Mouse (Mus musculus) limb, embryonic 11.5 days (tissue): ENCODE data around the gene Stk32c. TPM values are rescaled to one million over a fixed set of nuclear protein-coding genes. Genes with fewer than 3 reads are reported as not detected.

ENCODE experiments used
- ATAC-seq: fragments of 200-750 bp; cut with Nextera tagmentation; 2 replicates; pipeline ENCODE4 v1.8.0; 2017; ENCODE audit warnings: low read depth; ENCODE audit not compliant: insufficient number of reproducible peaks, low FRiP score, low TSS enrichment
- DNase-seq: peaks from one replicate; pipeline ENCODE4 v3.0.0-alpha.2; 2015; ENCODE audit warnings: low spot score
- H3K27ac ChIP-seq: fragments of 300-500 bp; sonication (generic); replicated peaks from 2 replicates; pipeline ENCODE4 v1.5.1; 2014; ENCODE audit warnings: low read depth, mild to moderate bottlenecking, low read length
- H3K27me3 ChIP-seq: fragments of 300-500 bp; sonication (generic); 2 replicates; pipeline ENCODE4 v1.6.1; 2014; ENCODE audit warnings: mild to moderate bottlenecking, low read length, mixed read lengths; ENCODE audit not compliant: control insufficient read depth, insufficient read depth
- H3K36me3 ChIP-seq: fragments of 300-500 bp; sonication (generic); 2 replicates; pipeline ENCODE4 v1.6.1; 2014; ENCODE audit warnings: mild to moderate bottlenecking, low read length, moderate library complexity, mixed read lengths; ENCODE audit not compliant: control insufficient read depth, insufficient read depth
- H3K4me1 ChIP-seq: fragments of 300-500 bp; sonication (generic); 2 replicates; pipeline ENCODE4 v1.6.1; 2014; ENCODE audit warnings: low read length, mixed read lengths; ENCODE audit not compliant: control insufficient read depth, insufficient read depth
- H3K4me2 ChIP-seq: fragments of 300-500 bp; sonication (generic); 2 replicates; pipeline ENCODE4 v1.6.1; 2014; ENCODE audit warnings: low read depth, mild to moderate bottlenecking, moderate library complexity; ENCODE audit not compliant: severe bottlenecking
- H3K4me3 ChIP-seq: fragments of 300-500 bp; sonication (generic); 2 replicates; pipeline ENCODE4 v1.5.1; 2014; ENCODE audit warnings: low read depth, low read length
- H3K9ac ChIP-seq: fragments of 300-500 bp; sonication (generic); 2 replicates; pipeline ENCODE4 v1.6.1; 2014; ENCODE audit warnings: mild to moderate bottlenecking, low read length
- H3K9me3 ChIP-seq: fragments of 300-500 bp; sonication (generic); 2 replicates; pipeline ENCODE4 v1.6.1; 2016; ENCODE audit warnings: low read length; ENCODE audit not compliant: control insufficient read depth
- WGBS: fragments of 180-500 bp; shearing (Covaris S2); extraction: QIAGEN DNeasy Blood & Tissue Kit; methylation state at CpG from one replicate; pipeline ENCODE4 v1.1.7; 2014; 5-methylcytosine and 5-hydroxymethylcytosine counted together
- polyA plus RNA-seq: library from polyadenylated mRNA; unstranded; fragments of >200 nt; fragmentation: Nextera tagmentation; extraction: Ambion mirVana; gene quantifications from 2 replicates; pipeline ENCODE4 v1.2.1, GENCODE M21; 2014

Gene Stk32c
- polyA plus RNA-seq, 1 experiment from 2014 or later = 0.17 TPM

GRCm38 (mm10) chr7:139080714-139081113 lies 132.4 kb downstream of the Stk32c start:
- peaks cover 5% of the 10 kb centered on the region; the same call in 1 of the 2 replicates for H3K4me1 ChIP-seq
- no peaks in the 10 kb centered on the region for H3K27me3 ChIP-seq
- no peaks in the 10 kb centered on the region for H3K36me3 ChIP-seq
- no peak overlapping the region for H3K9ac ChIP-seq
- ATAC-seq (no peak), DNase-seq (peak; percentile 46)
- WGBS = 72% methylated on average over 4 of the region's 4 CpGs
- no peaks in the 10 kb centered on the region for H3K9me3 ChIP-seq
- no peak overlapping the region for H3K4me2 ChIP-seq
- no peak overlapping the region for H3K4me3 ChIP-seq
- no peak overlapping the region for H3K27ac ChIP-seq

- Histone ChIP-seq H3K4me3 (no peak overlapping the region), H3K9ac (no peak overlapping the region), H3K9me3 (no peaks in the 10 kb centered on the region), H3K36me3 (no peaks in the 10 kb centered on the region), H3K4me1 (peaks cover 5% of the 10 kb centered on the region; the same call in 1 of the 2 replicates), H3K27ac (no peak overlapping the region), H3K27me3 (no peaks in the 10 kb centered on the region), H3K4me2 (no peak overlapping the region)
- no peak for ATAC-seq
- no peak for DNase-seq
- WGBS = 76% methylated on average over 7 of the region's 7 CpGs
Observed at GRCm38 (mm10) chr7:139079141-139079540, 134.0 kb downstream of the Stk32c start.

DNA sequence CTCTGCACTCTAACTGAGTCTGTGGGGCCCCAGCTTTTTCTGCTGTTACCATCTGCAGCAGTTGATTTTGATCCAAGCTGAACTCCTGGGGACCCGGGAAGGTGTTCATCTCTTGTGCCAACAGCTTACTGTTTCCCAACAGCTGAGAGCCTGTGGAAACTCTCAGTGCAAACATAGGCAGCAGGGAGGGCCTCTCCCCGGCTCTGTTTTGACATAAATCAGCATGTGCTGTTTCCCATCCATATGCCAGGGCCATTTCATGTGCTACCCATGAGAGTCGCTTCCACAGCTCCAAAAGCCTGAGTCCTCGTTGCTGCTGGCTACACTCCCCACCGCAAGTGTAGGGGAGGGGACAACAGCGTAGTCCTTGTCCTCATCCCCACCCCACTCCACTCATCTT lies 134.9 kb downstream of the Stk32c start:
- ATAC-seq (no peak), DNase-seq (no peak)
- Histone ChIP-seq H3K4me3 (no peak overlapping the region), H3K27ac (no peak overlapping the region), H3K4me2 (no peak overlapping the region; the same call in 1 of the 2 replicates), H3K36me3 (no peaks in the 10 kb centered on the region), H3K9ac (no peak overlapping the region), H3K27me3 (no peaks in the 10 kb centered on the region), H3K4me1 (peaks cover 5% of the 10 kb centered on the region; the same call in 1 of the 2 replicates), H3K9me3 (no peaks in the 10 kb centered on the region)
- WGBS = 62% methylated on average over 6 of the region's 6 CpGs

DNA sequence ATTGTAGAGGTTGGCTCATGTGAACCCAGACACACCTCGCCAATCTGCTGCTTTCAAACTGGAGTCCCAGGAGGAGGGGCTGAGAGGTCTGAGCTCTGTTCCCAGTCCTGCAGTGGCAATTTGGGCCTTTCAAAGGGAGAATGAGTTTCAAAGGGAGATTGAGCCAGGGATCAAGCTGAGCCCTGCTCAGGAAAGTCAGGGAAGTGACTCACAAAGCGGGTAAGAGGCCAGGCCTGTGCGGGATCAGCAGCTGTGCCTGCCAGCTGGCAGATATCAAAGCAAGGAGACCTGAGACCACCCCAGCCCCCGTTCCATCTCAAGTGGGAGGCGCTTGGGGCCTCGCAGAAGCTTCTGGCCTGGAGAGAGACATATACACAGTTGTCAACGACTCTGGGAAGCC lies 135.8 kb downstream of the Stk32c start:
- no peak overlapping the region for H3K4me2 ChIP-seq
- H3K27me3 ChIP-seq = no peaks in the 10 kb centered on the region
- no peak overlapping the region for H3K4me3 ChIP-seq
- no peaks in the 10 kb centered on the region for H3K36me3 ChIP-seq
- H3K27ac ChIP-seq = no peak overlapping the region; the same call in 1 of the 2 replicates
- peaks cover 5% of the 10 kb centered on the region; the same call in 1 of the 2 replicates for H3K4me1 ChIP-seq
- DNase-seq (peak; percentile 41), ATAC-seq (no peak)
- no peak overlapping the region for H3K9ac ChIP-seq
- WGBS = 7% methylated on average over 7 of the region's 7 CpGs
- no peaks in the 10 kb centered on the region for H3K9me3 ChIP-seq

DNA sequence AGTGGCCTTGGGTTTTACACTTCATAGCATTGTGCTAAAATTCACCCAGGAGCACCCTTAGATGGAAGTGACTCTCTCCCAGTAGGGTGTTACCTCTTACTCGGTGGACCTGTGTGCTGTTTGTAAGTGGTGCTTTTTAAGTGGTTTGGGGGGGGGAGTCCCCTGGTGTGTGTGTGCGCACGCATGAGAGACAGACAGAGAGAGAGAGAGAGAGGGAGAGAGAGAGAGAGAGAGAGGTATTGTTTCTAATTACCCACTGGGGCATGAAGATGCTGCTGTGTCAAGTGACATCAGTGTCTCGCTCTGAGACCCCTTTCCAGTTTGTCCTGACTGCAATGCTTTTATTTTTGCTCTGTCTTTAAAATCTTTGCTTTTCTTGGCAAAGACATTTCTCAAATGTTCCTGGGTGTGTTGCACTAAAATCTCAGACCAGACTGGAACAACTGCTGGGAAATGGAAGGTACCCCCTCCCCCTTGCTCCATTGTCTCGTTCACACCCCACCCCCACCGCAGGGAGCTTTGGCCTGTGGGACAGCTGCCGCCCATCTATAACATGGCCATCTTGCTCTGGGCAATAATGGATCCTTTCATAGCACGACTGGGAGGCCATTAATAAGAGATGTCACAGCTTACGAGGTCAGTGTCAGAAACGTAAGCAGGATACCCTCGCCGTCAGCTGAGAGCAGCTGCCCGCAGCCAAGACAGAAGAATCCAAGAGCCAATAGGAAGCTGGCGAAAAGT lies 137.9 kb downstream of the Stk32c start:
- WGBS = 55% methylated on average over 14 of the region's 14 CpGs
- no peak for ATAC-seq
- H3K4me2 ChIP-seq = no peak overlapping the region

DNA sequence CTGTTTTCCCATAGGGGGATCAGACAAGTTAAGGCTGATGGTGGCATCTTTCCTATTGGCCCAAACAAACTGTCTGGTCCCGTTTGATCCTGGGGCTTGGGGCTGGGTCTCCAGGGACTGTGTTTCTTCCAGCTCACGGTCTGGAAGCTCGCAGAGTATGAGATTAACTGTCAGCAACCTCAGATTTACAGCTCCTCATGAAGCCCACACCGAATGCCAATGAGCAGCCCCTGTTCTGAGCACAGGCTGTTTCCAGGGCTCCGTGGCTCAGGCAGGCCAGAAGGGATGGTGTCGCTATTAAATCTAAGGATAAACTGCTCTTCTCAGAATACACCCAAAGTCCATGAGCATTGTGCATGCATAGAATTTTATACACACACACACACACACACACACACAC lies 138.9 kb downstream of the Stk32c start:
- no peaks in the 10 kb centered on the region for H3K9me3 ChIP-seq
- WGBS = 25% methylated on average over 6 of the region's 6 CpGs
- no peak overlapping the region for H3K27ac ChIP-seq
- H3K4me1 ChIP-seq = peaks cover 5% of the 10 kb centered on the region; the same call in 1 of the 2 replicates
- ATAC-seq (no peak), DNase-seq (no peak)
- no peaks in the 10 kb centered on the region for H3K27me3 ChIP-seq
- H3K36me3 ChIP-seq = no peaks in the 10 kb centered on the region
- H3K4me3 ChIP-seq = no peak overlapping the region
- no peak overlapping the region for H3K9ac ChIP-seq
- no peak overlapping the region for H3K4me2 ChIP-seq

More for the DNA sequence above, 137.9 kb downstream of the Stk32c start:
- no peak overlapping the region for H3K27ac ChIP-seq
- H3K36me3 ChIP-seq = no peaks in the 10 kb centered on the region
- H3K4me1 ChIP-seq = peaks cover 5% of the 10 kb centered on the region; the same call in 1 of the 2 replicates
- H3K9ac ChIP-seq = no peak overlapping the region
- no peaks in the 10 kb centered on the region for H3K9me3 ChIP-seq
- no peaks in the 10 kb centered on the region for H3K27me3 ChIP-seq
- DNase-seq = no peak
- H3K4me3 ChIP-seq = no peak overlapping the region

DNA sequence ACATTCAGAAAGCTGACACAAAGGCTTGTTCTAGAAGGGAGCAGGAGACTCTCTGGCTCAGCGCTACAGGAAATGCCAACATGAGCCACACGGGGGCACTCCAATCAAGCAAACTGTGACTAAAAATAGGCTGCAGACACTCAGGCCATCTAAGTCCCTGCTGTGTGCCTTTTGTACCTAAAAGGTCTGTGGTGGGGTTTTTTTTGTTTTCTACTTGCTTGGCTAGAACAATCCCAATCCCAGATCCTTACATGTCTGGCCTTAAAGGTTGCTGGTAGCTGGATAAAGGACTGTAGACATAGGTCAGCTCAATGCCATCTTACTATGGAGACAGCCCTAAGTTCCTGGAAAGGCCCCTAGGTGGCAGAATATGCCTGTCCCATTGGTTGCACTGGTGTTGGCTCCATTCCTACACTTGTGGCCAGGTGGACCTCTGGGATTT lies 144.9 kb downstream of the Stk32c start:
- DNase-seq (peak; percentile 89), ATAC-seq (0 out of 2 replicates have a peak, but pooled peaks have one; percentile 65)
- Histone ChIP-seq H3K4me2 (no peak overlapping the region), H3K27me3 (no peaks in the 10 kb centered on the region), H3K4me3 (no peak overlapping the region), H3K9ac (no peak overlapping the region), H3K27ac (no peak overlapping the region), H3K9me3 (no peaks in the 10 kb centered on the region), H3K36me3 (no peaks in the 10 kb centered on the region), H3K4me1 (no peaks in the 10 kb centered on the region)
- WGBS = 0% methylated on average over 2 of the region's 2 CpGs

GRCm38 (mm10) chr7:139063406-139063805 lies 149.7 kb downstream of the Stk32c start:
- Histone ChIP-seq H3K36me3 (no peaks in the 10 kb centered on the region), H3K4me1 (no peaks in the 10 kb centered on the region), H3K4me3 (no peak overlapping the region), H3K4me2 (no peak overlapping the region), H3K9me3 (no peaks in the 10 kb centered on the region), H3K27me3 (no peaks in the 10 kb centered on the region), H3K27ac (no peak overlapping the region), H3K9ac (no peak overlapping the region)
- DNase-seq (peak; percentile 42), ATAC-seq (no peak)
- WGBS = 61% methylated on average over 4 of the region's 4 CpGs
